In the genomic region with DNA sequence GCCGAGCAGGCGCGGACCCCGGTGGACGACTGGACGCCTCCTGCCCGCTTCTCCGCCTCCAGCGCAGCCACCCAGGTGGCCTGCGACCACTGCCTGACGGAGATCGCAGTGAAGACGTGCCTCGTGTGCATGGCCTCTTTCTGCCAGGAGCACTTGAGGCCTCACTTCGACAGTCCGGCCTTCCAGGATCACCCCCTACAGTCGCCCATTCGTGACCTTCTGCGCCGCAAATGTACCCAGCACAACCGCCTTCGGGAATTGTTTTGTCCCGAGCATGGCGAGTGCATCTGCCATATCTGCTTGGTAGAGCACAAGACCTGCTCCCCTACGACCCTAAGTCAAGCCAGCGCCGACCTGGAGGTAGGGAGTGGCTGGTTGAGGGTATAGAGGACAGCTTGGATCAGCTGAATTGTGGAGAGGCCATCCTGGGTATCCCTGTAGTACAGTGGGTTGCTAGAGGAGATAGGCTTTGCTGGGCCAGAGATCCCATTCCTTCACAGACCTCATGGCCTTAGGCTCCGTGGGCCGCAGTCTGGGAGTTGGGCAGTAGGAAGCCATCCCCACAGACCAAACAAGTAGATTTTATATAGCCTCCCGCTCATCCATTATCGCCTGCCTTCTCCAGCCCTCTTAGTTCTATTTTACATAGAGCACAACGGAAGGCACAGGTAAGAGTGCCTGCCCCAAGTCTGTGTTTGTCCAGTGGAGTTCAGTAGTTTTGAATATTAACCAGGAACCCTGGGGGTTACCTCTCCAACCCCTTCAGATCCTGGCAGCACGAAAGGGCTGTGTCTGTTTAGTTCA, we compare ENCODE assay signal across 8 mouse cellular contexts. TPM values are rescaled to one million over a fixed set of nuclear protein-coding genes. Genes with fewer than 3 reads are reported as not detected.
A peak's percentile ranks its signal among the peaks of the same experiment; 100 is the strongest.
DNase-seq lines count a peak whose midpoint lies in the region; ATAC-seq and TF ChIP-seq lines count a peak whose summit lies in the region.

No protein-coding gene starts in this region.

- peaks cover 29% of the 10 kb centered on the region; the same call in 1 of the 2 replicates for H3K4me1 ChIP-seq in spleen, adult 2 months (ENCODE audit: control insufficient read depth, insufficient read depth, insufficient read length)
- H3K4me1 ChIP-seq in embryonic facial prominence, embryonic 13.5 days = peaks cover 14% of the 10 kb centered on the region
- peaks cover 22% of the 10 kb centered on the region for H3K4me1 ChIP-seq in intestine, embryonic 15.5 days (replicated peaks)

- WGBS in spleen, adult 2 months = 1% methylated on average over 33 of the region's 33 CpGs
- 28% methylated on average over 33 of the region's 33 CpGs for WGBS in embryonic facial prominence, embryonic 13.5 days
- 18% methylated on average over 33 of the region's 33 CpGs for WGBS in intestine, embryonic 15.5 days

- H3K9ac ChIP-seq in embryonic facial prominence, embryonic 13.5 days = peak overlapping the region; percentile 68
- H3K9ac ChIP-seq in intestine, embryonic 15.5 days = peak overlapping the region; percentile 78

- H3K9me3 ChIP-seq in embryonic facial prominence, embryonic 13.5 days = no peaks in the 10 kb centered on the region
- H3K9me3 ChIP-seq in intestine, embryonic 15.5 days = no peaks in the 10 kb centered on the region

- no peak for TF ChIP-seq POLR2A in spleen, adult 2 months (IDR thresholded peaks at IDR 0.05; ENCODE audit: low read depth, low read length)

- peaks cover 5% of the 10 kb centered on the region for H3K36me3 ChIP-seq in spleen, adult 2 months (ENCODE audit: control insufficient read depth, insufficient read depth, low read length)
- H3K36me3 ChIP-seq in embryonic facial prominence, embryonic 13.5 days = no peaks in the 10 kb centered on the region
- H3K36me3 ChIP-seq in intestine, embryonic 15.5 days = no peaks in the 10 kb centered on the region

- no peak for TF ChIP-seq CTCF in spleen, adult 2 months (IDR thresholded peaks at IDR 0.05; ENCODE audit: extremely low read depth, insufficient read depth, insufficient read length, insufficient replicate concordance)

- H3K27me3 ChIP-seq in spleen, adult 2 months (ENCODE audit: control insufficient read depth, insufficient read depth, low read length) = no peaks in the 10 kb centered on the region
- H3K27me3 ChIP-seq in embryonic facial prominence, embryonic 13.5 days = peaks cover 28% of the 10 kb centered on the region
- H3K27me3 ChIP-seq in intestine, embryonic 15.5 days (replicated peaks) = no peaks in the 10 kb centered on the region

- H3K4me3 ChIP-seq in spleen, adult 2 months (ENCODE audit: extremely low read depth, insufficient read depth, insufficient read length) = peak overlapping the region; percentile 91
- peak overlapping the region; percentile 55 for H3K4me3 ChIP-seq in embryonic facial prominence, embryonic 13.5 days
- H3K4me3 ChIP-seq in intestine, embryonic 15.5 days (replicated peaks) = peak overlapping the region; percentile 66

- peak in 1 of 2 experiments; percentile 17 for DNase-seq in spleen, adult 2 months (ENCODE audit: low read depth in 1 of 2, low spot score in 2 of 2)
- DNase-seq in spleen, postnatal 14 days (ENCODE audit: low spot score in 2 of 2) = no peak
- DNase-seq in embryo, embryonic 10.5 days (ENCODE audit: low spot score) = no peak
- DNase-seq in cerebellum, postnatal 25 days = no peak
- no peak for DNase-seq in thymus, postnatal 36 days

- no peak for ATAC-seq in embryonic facial prominence, embryonic 13.5 days (ENCODE audit: insufficient number of reproducible peaks, insufficient read depth, low FRiP score, low TSS enrichment, low read depth)
- peak; percentile 39 for ATAC-seq in intestine, embryonic 15.5 days
- peak; percentile 29; the same call in 1 of the 2 replicates for ATAC-seq in megakaryocyte progenitor cell, adult 5-6 weeks (replicated peaks; ENCODE audit: poor library complexity)

- H3K27ac ChIP-seq in spleen, adult 2 months (ENCODE audit: insufficient read depth, low read length) = peak overlapping the region; percentile 94
- no peak overlapping the region for H3K27ac ChIP-seq in embryonic facial prominence, embryonic 13.5 days
- H3K27ac ChIP-seq in intestine, embryonic 15.5 days = peak overlapping the region; percentile 76

- peak overlapping the region; percentile 65 for H3K4me2 ChIP-seq in embryonic facial prominence, embryonic 13.5 days
- peak overlapping the region; percentile 76 for H3K4me2 ChIP-seq in intestine, embryonic 15.5 days (replicated peaks)

RNA-seq across cellular contexts. Expression of a gene that starts 0.7 kb away (rescaled TPM):
- polyA plus RNA-seq in spleen, adult 2 months (2012; rRNA removed) = 41.5 and 67.0 TPM in 2 replicates
- polyA plus RNA-seq in embryonic facial prominence, embryonic 13.5 days (2015; fragmentation: Nextera tagmentation; extraction: Ambion mirVana) = 6.0 and 7.1 TPM in 2 replicates
- polyA plus RNA-seq in intestine, embryonic 15.5 days (2015; fragmentation: Nextera tagmentation; extraction: Ambion mirVana) = 27.8 and 29.0 TPM in 2 replicates
- 22.8 and 28.2 TPM in 2 replicates for total RNA-seq in megakaryocyte progenitor cell, adult 5-6 weeks (2015)
- 16.7 and 21.2 TPM in 2 replicates for total RNA-seq in megakaryocyte progenitor cell, adult 5-6 weeks (2017)

RNA-seq across cellular contexts. Expression of a gene that starts 29.9 kb away (rescaled TPM):
- 3.9 and 4.0 TPM in 2 replicates for polyA plus RNA-seq in spleen, adult 2 months (2012; rRNA removed)
- 21.4 and 22.4 TPM in 2 replicates for polyA plus RNA-seq in embryonic facial prominence, embryonic 13.5 days (2015; fragmentation: Nextera tagmentation; extraction: Ambion mirVana)
- polyA plus RNA-seq in intestine, embryonic 15.5 days (2015; fragmentation: Nextera tagmentation; extraction: Ambion mirVana) = 12.4 and 13.9 TPM in 2 replicates
- total RNA-seq in megakaryocyte progenitor cell, adult 5-6 weeks (2015) = 7.6 and 10.1 TPM in 2 replicates
- 11.2 and 11.7 TPM in 2 replicates for total RNA-seq in megakaryocyte progenitor cell, adult 5-6 weeks (2017)

RNA-seq across cellular contexts. Expression of a gene that starts 33.2 kb away (rescaled TPM):
- polyA plus RNA-seq in spleen, adult 2 months (2012; rRNA removed) = 0.31 and 0.75 TPM in 2 replicates
- not detected in 2 replicates for polyA plus RNA-seq in embryonic facial prominence, embryonic 13.5 days (2015; fragmentation: Nextera tagmentation; extraction: Ambion mirVana)
- polyA plus RNA-seq in intestine, embryonic 15.5 days (2015; fragmentation: Nextera tagmentation; extraction: Ambion mirVana) = not detected in 2 replicates
- not detected in 2 replicates for total RNA-seq in megakaryocyte progenitor cell, adult 5-6 weeks (2015)
- not detected in 2 replicates for total RNA-seq in megakaryocyte progenitor cell, adult 5-6 weeks (2017)

RNA-seq across cellular contexts. Expression of a gene that starts 44.7 kb away (rescaled TPM):
- polyA plus RNA-seq in spleen, adult 2 months (2012; rRNA removed) = 15.3 and 17.4 TPM in 2 replicates
- polyA plus RNA-seq in embryonic facial prominence, embryonic 13.5 days (2015; fragmentation: Nextera tagmentation; extraction: Ambion mirVana) = 80.5 and 81.3 TPM in 2 replicates
- 131 and 142 TPM in 2 replicates for polyA plus RNA-seq in intestine, embryonic 15.5 days (2015; fragmentation: Nextera tagmentation; extraction: Ambion mirVana)
- total RNA-seq in megakaryocyte progenitor cell, adult 5-6 weeks (2015) = 25.0 and 25.4 TPM in 2 replicates
- total RNA-seq in megakaryocyte progenitor cell, adult 5-6 weeks (2017) = 13.8 and 15.0 TPM in 2 replicates
